Mouse (Mus musculus): ENCODE measurements around the gene Chd3. TPM values are rescaled to one million over a fixed set of nuclear protein-coding genes. Genes with fewer than 3 reads are reported as not detected.

The Chd3 gene
- total RNA-seq, 2 experiments from 2014 or later: 552 to 572 TPM

GRCm38 (mm10) chr11:69390400-69391034 lies 21.3 kb upstream of the Chd3 start:
- intact Hi-C loops (cut with DNase I): no loop called here
- peak; percentile 72 for DNase-seq

- DNase-seq: peak; percentile 77
- intact Hi-C loops (cut with DNase I): loop anchor here (5.0 to 10.0 kb wide), 2 partner anchors 132 to 195 kb away; partner anchors contain the start of gene Alox8
Observed at GRCm38 (mm10) chr11:69389531-69390399, 20.6 kb upstream of the Chd3 start.

- no peak for DNase-seq
- intact Hi-C loops (cut with DNase I): loop anchor here (5.0 to 10.0 kb wide), 2 partner anchors 131 to 194 kb away; partner anchors contain the start of gene Alox8
Observed at GRCm38 (mm10) chr11:69388680-69389079, 19.5 kb upstream of the Chd3 start.

GRCm38 (mm10) chr11:69386758-69387157 lies 17.6 kb upstream of the Chd3 start:
- no peak for DNase-seq
- intact Hi-C loops (cut with DNase I): loop anchor here (5.0 to 10.0 kb wide), 2 partner anchors 129 to 192 kb away; partner anchors contain the start of gene Alox8

- DNase-seq: no peak
- intact Hi-C loops (cut with DNase I): loop anchor here (5.0 to 10.0 kb wide), 2 partner anchors 128 to 190 kb away; partner anchors contain the start of gene Alox8
Observed at GRCm38 (mm10) chr11:69384979-69385378, 15.8 kb upstream of the Chd3 start.

- no peak for DNase-seq
- intact Hi-C loops (cut with DNase I): loop anchor here (10.0 kb wide), 1 partner anchor 188 kb away; the partner anchor contains the start of gene Alox8
Observed at GRCm38 (mm10) chr11:69382478-69383105, 13.4 kb upstream of the Chd3 start.

- intact Hi-C loops (cut with DNase I): loop anchor here (10.0 kb wide), 1 partner anchor 187 kb away; the partner anchor contains the start of gene Alox8
Observed at GRCm38 (mm10) chr11:69381356-69381755, 12.2 kb upstream of the Chd3 start.

GRCm38 (mm10) chr11:69379600-69379999 lies 10.4 kb upstream of the Chd3 start:
- DNase-seq: no peak
- intact Hi-C loops (cut with DNase I): no loop called here

More at GRCm38 (mm10) chr11:69381356-69381755, 12.2 kb upstream of the Chd3 start:
- peak; percentile 71 for DNase-seq

GRCm38 (mm10) chr11:69377766-69378165 lies 8.6 kb upstream of the Chd3 start:
- no peak for DNase-seq
- intact Hi-C loops (cut with DNase I): no loop called here

- intact Hi-C loops (cut with DNase I): no loop called here
- DNase-seq: no peak
Observed at GRCm38 (mm10) chr11:69375646-69376045, 6.4 kb upstream of the Chd3 start.

- DNase-seq: no peak
- intact Hi-C loops (cut with DNase I): no loop called here
Observed at GRCm38 (mm10) chr11:69373223-69373965, 4.2 kb upstream of the Chd3 start.

GRCm38 (mm10) chr11:69372780-69373170 lies 3.6 kb upstream of the Chd3 start:
- DNase-seq: no peak
- intact Hi-C loops (cut with DNase I): no loop called here

GRCm38 (mm10) chr11:69372056-69372779 lies 3.0 kb upstream of the Chd3 start:
- peak; percentile 86 for DNase-seq
- intact Hi-C loops (cut with DNase I): no loop called here

- DNase-seq: no peak
- intact Hi-C loops (cut with DNase I): no loop called here
Observed at GRCm38 (mm10) chr11:69371601-69372000, 2.4 kb upstream of the Chd3 start.

- DNase-seq: no peak
- intact Hi-C loops (cut with DNase I): no loop called here
Observed at GRCm38 (mm10) chr11:69370817-69371215, 1.6 kb upstream of the Chd3 start.

GRCm38 (mm10) chr11:69369990-69370816 lies 997 bp upstream of the Chd3 start:
- no peak for DNase-seq
- intact Hi-C loops (cut with DNase I): no loop called here

- peak; percentile 50 for DNase-seq
- intact Hi-C loops (cut with DNase I): no loop called here
Observed at GRCm38 (mm10) chr11:69368356-69369214, 621 bp downstream of the Chd3 start.

Measured in left cerebral cortex, postnatal 4 days (tissue).